Mouse (Mus musculus) heart, postnatal 0 days (tissue): ENCODE measurements around the gene Wapl.

Source experiments
- CTCF ChIP-seq: IDR thresholded peaks from 2 replicates; pipeline ENCODE4 v1.5.1; 2016; ENCODE audit warnings: antibody characterized with exemption, control low read depth, low read depth
- EP300 ChIP-seq: IDR thresholded peaks from 2 replicates; pipeline ENCODE4 v1.6.1; 2016; ENCODE audit warnings: antibody characterized with exemption, low read depth

DNA sequence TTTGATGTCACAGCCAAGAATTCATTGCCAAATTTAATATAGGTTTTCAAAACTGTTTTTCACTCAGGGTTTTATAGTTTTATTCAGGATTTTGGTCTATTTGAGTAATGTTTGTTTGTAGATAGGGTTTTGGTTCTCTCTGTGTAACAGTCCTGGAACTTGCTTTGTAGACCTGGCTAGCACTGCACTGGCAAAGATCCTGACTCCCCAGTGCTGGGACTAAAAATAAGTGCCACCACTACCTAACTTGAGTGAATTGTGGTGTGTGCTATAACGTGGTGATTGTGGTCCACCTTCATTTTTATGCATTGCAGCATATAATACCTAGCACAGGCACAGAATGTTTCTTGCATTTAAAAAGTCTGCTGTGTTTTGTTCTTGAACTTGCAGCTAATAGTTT is 23.6 kb downstream of the Wapl start:
- TF ChIP-seq CTCF, result no peak
- no peak for TF ChIP-seq EP300
